Mouse (Mus musculus): ENCODE results near the gene Atp5b. TPM values are rescaled to one million over a fixed set of nuclear protein-coding genes. Genes with fewer than 3 reads are reported as not detected.

The Atp5b gene
- polyA plus RNA-seq (2017; shearing (Covaris generic)) = 995 TPM

DNA sequence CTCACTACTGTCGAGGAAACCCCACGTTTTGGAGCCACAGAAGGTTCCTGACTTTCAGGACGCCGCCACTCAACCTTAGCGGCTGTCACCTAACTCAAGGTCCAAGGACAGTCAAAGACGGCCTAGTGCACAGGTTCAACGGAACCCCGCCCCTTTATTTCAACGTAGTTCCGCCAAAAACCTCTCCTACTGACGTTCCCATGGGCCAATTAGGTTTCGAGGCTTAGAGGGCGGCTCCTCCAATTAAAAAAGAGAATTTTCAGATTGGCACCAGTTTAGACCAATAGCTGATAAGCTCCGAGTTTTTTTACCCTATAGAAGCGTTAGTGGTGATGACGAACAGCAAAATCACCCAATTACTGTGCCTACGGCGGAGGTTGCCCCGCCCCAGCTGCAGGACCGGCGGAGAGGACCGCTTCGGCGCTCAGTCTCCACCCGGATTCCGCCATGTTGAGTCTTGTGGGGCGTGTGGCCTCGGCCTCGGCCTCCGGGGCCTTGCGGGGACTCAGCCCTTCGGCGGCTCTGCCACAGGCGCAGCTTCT, at the start of gene Atp5b:
Atp5b (plus strand) TSS at position 394 of the 542 bp plus-strand sequence.

DNA sequence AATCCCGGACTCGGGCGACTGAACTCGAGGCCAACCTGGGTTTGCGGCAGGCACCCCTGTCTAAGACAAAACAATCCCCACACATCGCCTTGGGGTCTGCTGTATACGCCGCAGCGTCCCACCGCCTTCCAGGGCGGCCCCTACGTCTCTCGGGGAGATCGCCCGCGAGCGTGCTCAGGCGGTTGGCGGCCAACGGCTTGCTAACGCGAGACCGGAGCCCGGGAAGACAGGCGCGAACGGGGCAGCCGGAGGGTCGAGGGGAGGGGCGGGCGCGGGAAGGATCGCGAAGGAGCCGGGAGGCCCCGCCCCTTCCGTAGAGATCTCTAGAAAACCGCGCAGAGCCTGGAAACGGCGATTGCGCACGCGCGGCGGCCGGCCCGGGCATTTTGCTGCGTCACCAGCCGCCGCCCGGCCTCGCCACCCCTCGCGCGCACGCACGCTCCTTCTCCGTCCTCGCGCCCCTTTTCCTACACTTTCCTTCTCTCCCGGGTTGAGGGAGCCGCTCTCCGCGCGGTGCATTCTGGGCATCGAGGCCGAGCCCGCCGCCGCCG, 24.4 kb upstream of the Atp5b start, which contains the start of gene Ptges3:
Ptges3 (plus strand) TSS at position 354 of the 551 bp plus-strand sequence.

DNA sequence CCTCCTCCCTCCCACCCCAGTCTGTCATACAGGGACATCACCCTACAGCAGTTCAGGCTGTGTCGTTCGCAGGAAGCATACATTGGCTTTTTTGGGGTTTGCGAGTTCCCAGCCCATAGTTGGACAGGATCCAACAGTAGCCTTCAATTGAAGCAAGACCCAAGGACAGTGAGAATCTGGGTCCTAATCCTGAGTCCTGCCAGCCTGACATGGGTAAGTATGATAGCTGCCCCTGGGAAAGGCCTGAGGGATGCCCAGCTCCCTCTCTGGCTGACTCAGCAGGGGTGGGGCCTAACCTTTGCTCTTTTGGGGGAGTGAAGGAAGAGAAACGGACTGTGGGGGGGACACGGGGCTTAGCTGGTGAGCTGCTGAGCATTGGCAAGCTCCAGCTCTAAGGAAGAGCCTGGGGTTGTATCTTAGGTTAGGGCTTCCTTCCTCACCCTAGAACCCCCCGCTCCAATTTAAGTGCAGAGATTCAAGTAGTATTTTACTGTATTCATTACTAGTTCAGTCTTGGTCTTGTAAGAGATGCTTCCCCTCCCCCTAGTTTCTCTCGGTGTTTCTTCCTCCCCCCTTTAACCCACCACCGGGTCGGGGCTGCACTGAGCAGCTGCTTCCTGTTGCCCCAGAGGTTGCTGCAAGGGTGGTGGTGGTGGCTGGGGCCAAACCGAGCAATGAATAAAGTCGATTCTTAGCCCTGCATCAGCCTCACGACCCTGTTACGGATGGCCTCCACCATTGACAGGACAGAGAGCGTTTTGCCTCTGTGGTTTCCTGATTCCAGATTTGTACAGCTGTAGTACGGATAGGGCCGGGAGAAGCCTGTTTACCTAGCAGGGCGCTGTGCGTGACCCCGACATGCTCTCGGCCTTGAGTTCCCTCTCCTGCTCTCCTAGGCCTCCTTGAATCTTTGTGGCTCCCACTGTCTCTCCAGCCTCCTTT, 8.8 kb downstream of the Atp5b start, which contains the start of gene Baz2a:
Baz2a (plus strand) TSS at position 14 of the 942 bp plus-strand sequence.

Other genes starting within 250 kb of the Atp5b start
- not detected for gene Rdh19, start 233.3 kb upstream of the Atp5b start, polyA plus RNA-seq (2017; shearing (Covaris generic))
- gene Rdh16f2, start 216.8 kb upstream of the Atp5b start, polyA plus RNA-seq (2017; shearing (Covaris generic)) = not detected
- not detected for gene Rdh7, start 194.5 kb upstream of the Atp5b start, polyA plus RNA-seq (2017; shearing (Covaris generic))
- not detected for gene Sdr9c7, start 184.8 kb upstream of the Atp5b start, polyA plus RNA-seq (2017; shearing (Covaris generic))
- gene Hsd17b6, start 75.7 kb upstream of the Atp5b start, polyA plus RNA-seq (2017; shearing (Covaris generic)) = not detected
- 19.3 TPM for gene Prim1, start 68.1 kb upstream of the Atp5b start, polyA plus RNA-seq (2017; shearing (Covaris generic))
- 671 TPM for gene Naca, start 47.7 kb upstream of the Atp5b start, polyA plus RNA-seq (2017; shearing (Covaris generic))
- gene Ptges3, start 24.3 kb upstream of the Atp5b start, polyA plus RNA-seq (2017; shearing (Covaris generic)) = 53.7 TPM
- gene Baz2a, start 8.3 kb downstream of the Atp5b start, polyA plus RNA-seq (2017; shearing (Covaris generic)) = 85.4 TPM
- 35.9 TPM for gene Rbms2, start 97.0 kb downstream of the Atp5b start, polyA plus RNA-seq (2017; shearing (Covaris generic))
- 0.33 TPM for gene Gls2, start 111.2 kb downstream of the Atp5b start, polyA plus RNA-seq (2017; shearing (Covaris generic))
- gene Spryd4, start 128.5 kb downstream of the Atp5b start, polyA plus RNA-seq (2017; shearing (Covaris generic)) = 19.0 TPM
- gene Mip, start 142.6 kb downstream of the Atp5b start, polyA plus RNA-seq (2017; shearing (Covaris generic)) = not detected
- 30.7 TPM for gene Timeless, start 148.8 kb downstream of the Atp5b start, polyA plus RNA-seq (2017; shearing (Covaris generic))
- gene Apon, start 170.8 kb downstream of the Atp5b start, polyA plus RNA-seq (2017; shearing (Covaris generic)) = not detected
- not detected for gene Apof, start 185.4 kb downstream of the Atp5b start, polyA plus RNA-seq (2017; shearing (Covaris generic))
- 95.2 TPM for gene Stat2, start 187.3 kb downstream of the Atp5b start, polyA plus RNA-seq (2017; shearing (Covaris generic))
- gene Il23a, start 215.5 kb downstream of the Atp5b start, polyA plus RNA-seq (2017; shearing (Covaris generic)) = not detected
- gene Pan2, start 220.1 kb downstream of the Atp5b start, polyA plus RNA-seq (2017; shearing (Covaris generic)) = 51.5 TPM
- gene Cnpy2, start 239.2 kb downstream of the Atp5b start, polyA plus RNA-seq (2017; shearing (Covaris generic)) = 154 TPM